Mouse (Mus musculus) lung, embryonic 16.5 days (tissue): ENCODE results near the gene Zfp579. TPM values are rescaled to one million over a fixed set of nuclear protein-coding genes. Genes with fewer than 3 reads are reported as not detected.
A peak's percentile ranks its signal among the peaks of the same experiment; 100 is the strongest.

ENCODE experiments used
- ATAC-seq: fragments of 200-750 bp; cut with Nextera tagmentation; 2 replicates; pipeline ENCODE4 v1.8.0; 2017; ENCODE audit warnings: low read depth, mild to moderate bottlenecking, moderate library complexity
- H3K27ac ChIP-seq: fragments of 300-500 bp; sonication (generic); 2 replicates; pipeline ENCODE4 v1.5.1; 2014; ENCODE audit warnings: mild to moderate bottlenecking, control low read depth, low read length
- H3K27me3 ChIP-seq: fragments of 300-500 bp; sonication (generic); 2 replicates; pipeline ENCODE4 v1.6.1; 2014; ENCODE audit warnings: low read depth, low read length, mixed read lengths; ENCODE audit not compliant: control insufficient read depth, insufficient read depth
- H3K36me3 ChIP-seq: fragments of 300-500 bp; sonication (generic); 2 replicates; pipeline ENCODE4 v1.6.1; 2014; ENCODE audit warnings: low read length; ENCODE audit not compliant: control insufficient read depth, insufficient read depth
- H3K4me1 ChIP-seq: fragments of 300-500 bp; sonication (generic); replicated peaks from 2 replicates; pipeline ENCODE4 v1.6.1; 2014; ENCODE audit warnings: low read length, mixed read lengths; ENCODE audit not compliant: control insufficient read depth, insufficient read depth
- H3K4me2 ChIP-seq: fragments of 300-500 bp; sonication (generic); 2 replicates; pipeline ENCODE4 v1.6.1; 2014; ENCODE audit warnings: low read depth, low read length, control low read depth
- H3K4me3 ChIP-seq: fragments of 300-500 bp; sonication (generic); 2 replicates; pipeline ENCODE4 v1.5.1; 2014; ENCODE audit warnings: mild to moderate bottlenecking, low read length, control low read depth
- H3K9ac ChIP-seq: fragments of 300-500 bp; sonication (generic); 2 replicates; pipeline ENCODE4 v1.6.1; 2014; ENCODE audit warnings: low read length, control low read depth
- H3K9me3 ChIP-seq: fragments of 300-500 bp; sonication (generic); 2 replicates; pipeline ENCODE4 v1.6.1; 2016; ENCODE audit warnings: low read length; ENCODE audit not compliant: control insufficient read depth
- WGBS: fragments of 180-500 bp; shearing (Covaris S2); extraction: QIAGEN DNeasy Blood & Tissue Kit; methylation state at CpG from one replicate; pipeline ENCODE4 v1.1.7; 2014; 5-methylcytosine and 5-hydroxymethylcytosine counted together
- polyA plus RNA-seq: library from polyadenylated mRNA; unstranded; fragments of >200 nt; fragmentation: Nextera tagmentation; extraction: Ambion mirVana; gene quantifications from 2 replicates; pipeline ENCODE4 v1.2.1, GENCODE M21; 2015

The Zfp579 gene
- polyA plus RNA-seq, 1 experiment from 2014 or later = 32.3 TPM

- Histone ChIP-seq H3K4me1 (peaks cover 9% of the 10 kb centered on the region; the same call in 1 of the 2 replicates), H3K9me3 (no peaks in the 10 kb centered on the region), H3K27ac (no peak overlapping the region), H3K4me2 (no peak overlapping the region), H3K9ac (no peak overlapping the region), H3K27me3 (no peaks in the 10 kb centered on the region), H3K36me3 (no peaks in the 10 kb centered on the region), H3K4me3 (no peak overlapping the region)
- ATAC-seq = no peak
- WGBS = 79% methylated on average over 19 of the region's 19 CpGs
These were observed 45.2 kb downstream of the Zfp579 start for GRCm38 (mm10) chr7:4950561-4951342.

DNA sequence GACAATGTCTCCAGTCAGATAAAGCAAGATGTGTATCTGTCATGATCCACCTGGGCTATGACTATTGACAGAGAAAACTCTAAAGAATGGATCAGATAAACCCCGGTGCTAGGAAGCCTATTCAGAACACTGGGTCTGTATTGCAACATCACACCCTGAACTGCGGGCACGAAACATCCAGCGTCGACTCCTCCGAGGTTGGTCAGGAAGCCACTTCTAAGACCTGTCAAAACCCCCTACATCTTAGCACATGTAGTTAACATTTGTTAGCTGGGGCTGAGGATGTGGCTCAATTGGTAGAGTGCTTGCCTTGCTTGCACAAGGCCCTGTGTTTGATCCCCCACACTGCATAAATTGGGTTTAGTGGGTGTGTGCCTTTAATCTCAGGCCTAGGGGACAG is 47.6 kb downstream of the Zfp579 start:
- 27% methylated on average over 6 of the region's 6 CpGs for WGBS
- no peaks in the 10 kb centered on the region; the same call in 1 of the 2 replicates for H3K4me1 ChIP-seq
- no peak overlapping the region for H3K27ac ChIP-seq
- H3K9ac ChIP-seq = no peak overlapping the region
- H3K27me3 ChIP-seq = no peaks in the 10 kb centered on the region
- no peaks in the 10 kb centered on the region for H3K9me3 ChIP-seq
- no peaks in the 10 kb centered on the region for H3K36me3 ChIP-seq
- no peak for ATAC-seq
- no peak overlapping the region for H3K4me2 ChIP-seq
- H3K4me3 ChIP-seq = no peak overlapping the region

GRCm38 (mm10) chr7:4947855-4948254 is 48.1 kb downstream of the Zfp579 start:
- Histone ChIP-seq H3K4me1 (no peaks in the 10 kb centered on the region; the same call in 1 of the 2 replicates), H3K4me3 (no peak overlapping the region), H3K9me3 (no peaks in the 10 kb centered on the region), H3K27ac (no peak overlapping the region), H3K36me3 (no peaks in the 10 kb centered on the region), H3K27me3 (no peaks in the 10 kb centered on the region), H3K4me2 (no peak overlapping the region), H3K9ac (no peak overlapping the region)
- ATAC-seq = no peak; the same call in 1 of the 2 replicates
- 16% methylated on average over 2 of the region's 2 CpGs for WGBS

DNA sequence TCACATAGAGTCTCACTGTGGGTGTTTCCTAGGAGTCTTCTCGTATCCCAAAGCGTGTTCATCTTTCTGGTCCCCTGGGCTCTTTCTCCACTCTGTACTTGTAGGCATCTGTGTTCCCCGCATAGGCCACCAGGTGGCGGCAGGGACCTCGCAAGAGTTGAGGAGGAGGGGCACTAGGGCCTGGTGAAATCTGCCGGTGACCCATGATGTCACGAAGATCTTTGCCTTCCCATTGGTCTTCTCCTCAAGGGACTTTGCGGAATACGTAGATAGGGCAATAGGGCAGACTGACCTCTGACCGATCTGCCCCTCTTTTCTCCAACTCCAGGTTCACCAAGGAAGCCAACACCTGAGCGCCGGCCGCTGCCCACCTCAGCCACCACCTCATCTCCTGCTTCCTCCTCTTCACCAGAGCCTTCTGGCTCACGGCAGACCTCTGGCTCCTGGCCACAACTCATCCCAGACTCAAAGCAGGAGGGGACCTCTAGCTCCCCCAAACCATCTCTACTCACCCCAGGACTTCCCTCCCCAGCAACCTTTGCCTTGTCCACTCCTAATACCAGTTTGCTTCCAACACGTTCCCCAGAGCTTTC is 52.6 kb downstream of the Zfp579 start:
- WGBS = 17% methylated on average over 15 of the region's 15 CpGs
- Histone ChIP-seq H3K36me3 (no peaks in the 10 kb centered on the region), H3K9me3 (no peaks in the 10 kb centered on the region), H3K9ac (no peak overlapping the region), H3K4me2 (peak overlapping the region; percentile 55), H3K4me3 (peak overlapping the region; percentile 31), H3K27ac (no peak overlapping the region), H3K27me3 (no peaks in the 10 kb centered on the region), H3K4me1 (no peaks in the 10 kb centered on the region; the same call in 1 of the 2 replicates)
- peak; percentile 87 for ATAC-seq

- H3K27me3 ChIP-seq = no peaks in the 10 kb centered on the region
- WGBS = 41% methylated on average over 5 of the region's 5 CpGs
- no peak overlapping the region for H3K4me2 ChIP-seq
- no peak overlapping the region for H3K9ac ChIP-seq
- no peaks in the 10 kb centered on the region for H3K9me3 ChIP-seq
- no peak overlapping the region for H3K27ac ChIP-seq
- H3K4me3 ChIP-seq = no peak overlapping the region
- H3K4me1 ChIP-seq = no peaks in the 10 kb centered on the region; the same call in 1 of the 2 replicates
- H3K36me3 ChIP-seq = no peaks in the 10 kb centered on the region
- ATAC-seq = no peak
These were observed 53.3 kb downstream of the Zfp579 start for GRCm38 (mm10) chr7:4942673-4943072.

GRCm38 (mm10) chr7:4940068-4940479 is 55.9 kb downstream of the Zfp579 start:
- WGBS = 24% methylated on average over 9 of the region's 9 CpGs
- no peak overlapping the region for H3K4me3 ChIP-seq
- H3K27ac ChIP-seq = no peak overlapping the region
- H3K9ac ChIP-seq = no peak overlapping the region
- H3K4me1 ChIP-seq = no peaks in the 10 kb centered on the region; the same call in 1 of the 2 replicates
- H3K4me2 ChIP-seq = no peak overlapping the region
- ATAC-seq = peak; percentile 37; the same call in 1 of the 2 replicates
- no peaks in the 10 kb centered on the region for H3K9me3 ChIP-seq
- no peaks in the 10 kb centered on the region for H3K27me3 ChIP-seq
- no peaks in the 10 kb centered on the region for H3K36me3 ChIP-seq

DNA sequence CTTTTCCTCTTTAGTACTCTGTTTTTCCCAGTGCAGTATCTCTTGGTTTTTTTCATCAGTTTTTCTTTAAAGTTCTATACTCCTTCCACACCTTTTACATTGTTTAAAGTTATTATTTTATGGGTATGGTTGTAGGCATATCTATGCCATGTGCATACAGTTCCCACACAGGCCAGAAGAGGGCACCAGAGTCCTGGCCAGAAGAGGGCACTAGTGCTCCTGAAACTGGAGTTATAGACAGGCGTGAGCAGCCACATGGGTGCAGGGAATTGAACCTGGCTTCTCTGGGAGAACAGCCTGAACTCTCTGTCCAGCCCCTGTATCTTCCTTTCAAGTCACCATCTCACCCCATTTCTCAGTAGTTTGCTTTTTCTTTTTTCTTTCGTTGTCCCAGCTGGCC is 57.5 kb downstream of the Zfp579 start:
- Histone ChIP-seq H3K27ac (no peak overlapping the region), H3K9me3 (no peaks in the 10 kb centered on the region), H3K9ac (no peak overlapping the region), H3K4me3 (no peak overlapping the region), H3K4me2 (no peak overlapping the region), H3K4me1 (no peaks in the 10 kb centered on the region; the same call in 1 of the 2 replicates), H3K36me3 (no peaks in the 10 kb centered on the region), H3K27me3 (no peaks in the 10 kb centered on the region)
- WGBS = 19% methylated on average over 2 of the region's 2 CpGs
- ATAC-seq = 0 out of 2 replicates have a peak, but pooled peaks have one; percentile 46

DNA sequence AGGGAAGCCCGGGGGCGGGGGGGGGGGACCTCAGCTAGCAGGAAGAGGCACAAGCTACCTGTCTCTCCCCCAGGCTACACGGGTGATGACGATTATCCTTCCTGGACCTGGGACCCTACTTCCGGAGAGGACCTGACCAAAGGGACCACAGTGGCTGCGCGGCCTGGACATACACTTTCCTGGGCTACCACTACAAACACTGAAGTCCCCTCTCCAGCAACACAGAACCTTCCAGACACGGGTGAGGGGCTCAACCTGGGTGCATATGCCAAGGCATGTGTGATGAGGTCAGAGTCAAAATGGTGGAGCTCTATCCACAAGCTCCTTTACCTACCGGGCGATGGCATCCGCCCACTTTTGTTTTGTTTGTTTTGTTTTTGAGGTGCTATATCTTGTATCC is 58.6 kb downstream of the Zfp579 start:
- no peaks in the 10 kb centered on the region for H3K4me1 ChIP-seq
- H3K9ac ChIP-seq = no peak overlapping the region
- no peak overlapping the region for H3K27ac ChIP-seq
- WGBS = 60% methylated on average over 11 of the region's 11 CpGs
- ATAC-seq = no peak
- H3K4me2 ChIP-seq = no peak overlapping the region
- H3K4me3 ChIP-seq = no peak overlapping the region
- H3K27me3 ChIP-seq = no peaks in the 10 kb centered on the region
- H3K36me3 ChIP-seq = no peaks in the 10 kb centered on the region
- H3K9me3 ChIP-seq = no peaks in the 10 kb centered on the region

GRCm38 (mm10) chr7:4936832-4937231 is 59.1 kb downstream of the Zfp579 start:
- Histone ChIP-seq H3K27ac (no peak overlapping the region), H3K9me3 (no peaks in the 10 kb centered on the region), H3K9ac (no peak overlapping the region), H3K4me2 (no peak overlapping the region), H3K4me1 (no peaks in the 10 kb centered on the region), H3K27me3 (no peaks in the 10 kb centered on the region), H3K4me3 (no peak overlapping the region), H3K36me3 (no peaks in the 10 kb centered on the region)
- WGBS = 67% methylated on average over 10 of the region's 10 CpGs
- no peak for ATAC-seq
